Mouse (Mus musculus) CH12F3 (cell line): ENCODE results near the gene Itih2.

Experiments
- in situ Hi-C: fragments of 300-500 bp; cut with MboI; formaldehyde crosslinking; loops from 2 replicates; pipeline ENCODE4 v1.14.3; 2020; ENCODE audit warnings: low sequenced_read_pairs

Gene Itih2

DNA sequence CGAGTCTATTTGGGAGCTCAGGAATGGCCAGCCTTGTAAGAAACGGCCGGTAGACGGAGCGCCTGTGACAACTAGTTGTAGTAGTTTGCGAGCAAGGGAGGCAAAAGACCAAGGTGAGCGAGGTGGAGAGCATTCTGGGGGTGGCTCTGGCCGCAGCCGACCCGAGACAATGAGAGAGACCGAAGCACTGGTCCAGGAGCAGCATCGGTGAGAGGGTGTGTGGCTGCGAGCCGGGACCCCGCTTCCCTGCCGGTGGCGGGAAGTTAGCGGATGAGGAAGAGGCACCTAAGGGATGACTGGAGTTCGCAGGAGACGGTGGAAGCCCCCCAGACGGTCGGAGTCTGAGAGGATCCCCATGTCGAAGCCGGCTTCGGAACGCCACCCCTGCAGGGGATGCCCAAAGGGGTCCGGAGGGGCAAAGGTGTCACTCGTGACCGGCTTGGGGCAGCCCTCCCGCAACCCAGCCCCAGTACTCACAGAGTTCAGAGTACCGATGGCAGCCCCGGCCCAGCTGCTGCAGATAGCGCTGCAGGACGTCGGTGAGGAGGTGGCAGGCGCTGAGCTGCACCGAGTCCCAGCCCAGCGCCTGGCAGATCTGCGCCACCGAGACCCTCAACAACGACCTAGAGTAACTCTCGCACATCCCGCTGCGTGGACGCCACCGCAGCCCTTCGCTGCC lies 83.3 kb downstream of the Itih2 start:
- in situ Hi-C loops, result no loop called here
